Mouse (Mus musculus) heart, embryonic 10.5 days (tissue): ENCODE measurements around the gene Csnk1e. TPM values are rescaled to one million over a fixed set of nuclear protein-coding genes. Genes with fewer than 3 reads are reported as not detected.

Experiments used
- DNase-seq: peaks from one replicate; pipeline ENCODE4 v3.0.0-alpha.2; 2017; ENCODE audit warnings: low spot score
- H3K27ac ChIP-seq: fragments of 300-500 bp; sonication (generic); 2 replicates; pipeline ENCODE4 v1.5.1; 2016; ENCODE audit warnings: mild to moderate bottlenecking
- H3K27me3 ChIP-seq: fragments of 300-500 bp; sonication (generic); 2 replicates; pipeline ENCODE4 v1.6.1; 2016; ENCODE audit warnings: mild to moderate bottlenecking; ENCODE audit not compliant: poor library complexity, insufficient read depth, severe bottlenecking
- H3K36me3 ChIP-seq: fragments of 300-500 bp; sonication (generic); 2 replicates; pipeline ENCODE4 v1.6.1; 2016; ENCODE audit warnings: mild to moderate bottlenecking, moderate library complexity
- H3K4me1 ChIP-seq: fragments of 300-500 bp; sonication (generic); 2 replicates; pipeline ENCODE4 v1.6.1; 2016; ENCODE audit warnings: mild to moderate bottlenecking
- H3K4me3 ChIP-seq: fragments of 300-500 bp; sonication (generic); 2 replicates; pipeline ENCODE4 v1.5.1; 2016; ENCODE audit warnings: mild to moderate bottlenecking, moderate library complexity
- H3K9me3 ChIP-seq: fragments of 300-500 bp; sonication (generic); 2 replicates; pipeline ENCODE4 v1.6.1; 2016; ENCODE audit warnings: mild to moderate bottlenecking, moderate library complexity
- WGBS: fragments of 180-500 bp; shearing (Covaris S2); methylation state at CpG from one replicate; pipeline ENCODE4 v1.1.7; 2016; 5-methylcytosine and 5-hydroxymethylcytosine counted together
- polyA plus RNA-seq: library from polyadenylated mRNA; unstranded; fragments of >200 nt; fragmentation: Nextera tagmentation; extraction: Ambion mirVana; gene quantifications from 2 replicates; pipeline ENCODE4 v1.2.1, GENCODE M21; 2016

Gene Csnk1e
- polyA plus RNA-seq, 1 experiment from 2014 or later: 102 TPM

DNA sequence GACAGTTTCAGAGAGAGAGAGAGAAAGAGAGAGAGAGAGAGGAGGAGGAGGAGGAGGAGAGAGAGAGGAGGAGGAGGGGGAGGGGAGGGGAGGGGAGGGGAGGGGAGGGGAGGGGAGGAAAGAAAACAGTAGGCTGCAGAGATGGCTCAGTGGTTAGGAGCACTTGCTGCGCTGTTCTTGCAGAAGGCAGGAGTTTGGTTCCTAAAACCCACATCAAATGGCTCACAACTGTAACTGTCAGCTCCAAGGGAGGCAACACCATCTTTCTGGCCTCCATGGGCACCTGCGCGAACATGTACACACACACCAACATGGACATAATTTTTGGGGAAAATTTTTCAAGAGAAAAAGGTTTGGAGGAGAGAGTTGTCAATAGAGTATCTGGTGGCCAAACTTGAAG lies 42.2 kb downstream of the Csnk1e start:
- Histone ChIP-seq H3K9me3 (no peaks in the 10 kb centered on the region), H3K27me3 (no peaks in the 10 kb centered on the region), H3K4me1 (peaks cover 24% of the 10 kb centered on the region), H3K4me3 (no peak overlapping the region), H3K27ac (no peak overlapping the region), H3K36me3 (peaks cover 19% of the 10 kb centered on the region)
- DNase-seq: no peak
- WGBS: 95% methylated on average over 3 of the region's 3 CpGs

GRCm38 (mm10) chr15:79411363-79412065 lies 43.9 kb downstream of the Csnk1e start:
- Histone ChIP-seq H3K4me1 (peaks cover 27% of the 10 kb centered on the region), H3K36me3 (peaks cover 5% of the 10 kb centered on the region), H3K4me3 (no peak overlapping the region), H3K27ac (no peak overlapping the region), H3K9me3 (no peaks in the 10 kb centered on the region), H3K27me3 (no peaks in the 10 kb centered on the region)
- 65% methylated on average over 10 of the region's 10 CpGs for WGBS
- DNase-seq: no peak

DNA sequence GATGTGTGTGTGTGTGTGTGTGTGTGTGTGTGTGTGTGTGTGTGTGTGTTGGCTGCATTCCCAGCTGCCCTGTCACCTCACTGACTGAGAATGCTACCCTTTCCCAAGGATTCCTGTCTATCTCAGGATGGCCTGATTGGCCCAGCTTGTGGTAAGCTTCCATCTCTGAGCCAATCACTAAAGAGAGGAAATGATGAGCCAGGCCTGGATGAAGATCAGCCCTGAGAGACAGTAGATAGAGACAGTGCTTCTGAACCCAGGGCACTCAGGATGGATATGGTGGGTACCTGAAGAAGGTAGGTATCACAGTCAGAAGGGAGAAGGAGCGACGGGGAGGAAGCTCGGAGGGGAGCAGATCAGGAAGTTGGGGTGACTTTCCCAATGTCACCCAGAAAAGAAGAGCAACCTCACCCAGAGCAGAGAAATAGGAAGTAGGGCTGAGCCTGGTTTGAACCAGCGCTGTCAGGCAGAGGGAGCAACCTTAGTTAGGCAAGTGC lies 46.2 kb downstream of the Csnk1e start:
- Histone ChIP-seq H3K36me3 (no peaks in the 10 kb centered on the region), H3K4me3 (no peak overlapping the region), H3K27ac (peak overlapping the region; percentile 56; the same call in 1 of the 2 replicates), H3K9me3 (no peaks in the 10 kb centered on the region), H3K27me3 (0 out of 2 replicates have a peak, but pooled peaks cover 7% of the 10 kb centered on the region), H3K4me1 (peaks cover 25% of the 10 kb centered on the region)
- no peak for DNase-seq
- 86% methylated on average over 4 of the region's 4 CpGs for WGBS

GRCm38 (mm10) chr15:79406564-79406963 lies 48.8 kb downstream of the Csnk1e start:
- no peaks in the 10 kb centered on the region for H3K36me3 ChIP-seq
- 75% methylated on average over 4 of the region's 4 CpGs for WGBS
- peaks cover 39% of the 10 kb centered on the region for H3K4me1 ChIP-seq
- 0 out of 2 replicates have a peak overlapping the region, but pooled peaks have one; percentile 16 for H3K27ac ChIP-seq
- H3K9me3 ChIP-seq: no peaks in the 10 kb centered on the region
- 0 out of 2 replicates have a peak, but pooled peaks cover 8% of the 10 kb centered on the region for H3K27me3 ChIP-seq
- no peak for DNase-seq
- no peak overlapping the region for H3K4me3 ChIP-seq

- Histone ChIP-seq H3K36me3 (no peaks in the 10 kb centered on the region), H3K4me1 (peaks cover 60% of the 10 kb centered on the region), H3K27me3 (0 out of 2 replicates have a peak, but pooled peaks cover 8% of the 10 kb centered on the region), H3K9me3 (no peaks in the 10 kb centered on the region), H3K4me3 (no peak overlapping the region), H3K27ac (no peak overlapping the region)
- 73% methylated on average over 1 of the region's 1 CpGs for WGBS
- no peak for DNase-seq
These were observed 51.1 kb downstream of the Csnk1e start for GRCm38 (mm10) chr15:79404277-79404676.

GRCm38 (mm10) chr15:79403763-79404210 lies 51.6 kb downstream of the Csnk1e start:
- Histone ChIP-seq H3K4me1 (peaks cover 56% of the 10 kb centered on the region), H3K27me3 (0 out of 2 replicates have a peak, but pooled peaks cover 8% of the 10 kb centered on the region), H3K27ac (peak overlapping the region; percentile 93), H3K9me3 (no peaks in the 10 kb centered on the region), H3K4me3 (peak overlapping the region; percentile 96), H3K36me3 (no peaks in the 10 kb centered on the region)
- DNase-seq: no peak
- WGBS: 20% methylated on average over 9 of the region's 9 CpGs

DNA sequence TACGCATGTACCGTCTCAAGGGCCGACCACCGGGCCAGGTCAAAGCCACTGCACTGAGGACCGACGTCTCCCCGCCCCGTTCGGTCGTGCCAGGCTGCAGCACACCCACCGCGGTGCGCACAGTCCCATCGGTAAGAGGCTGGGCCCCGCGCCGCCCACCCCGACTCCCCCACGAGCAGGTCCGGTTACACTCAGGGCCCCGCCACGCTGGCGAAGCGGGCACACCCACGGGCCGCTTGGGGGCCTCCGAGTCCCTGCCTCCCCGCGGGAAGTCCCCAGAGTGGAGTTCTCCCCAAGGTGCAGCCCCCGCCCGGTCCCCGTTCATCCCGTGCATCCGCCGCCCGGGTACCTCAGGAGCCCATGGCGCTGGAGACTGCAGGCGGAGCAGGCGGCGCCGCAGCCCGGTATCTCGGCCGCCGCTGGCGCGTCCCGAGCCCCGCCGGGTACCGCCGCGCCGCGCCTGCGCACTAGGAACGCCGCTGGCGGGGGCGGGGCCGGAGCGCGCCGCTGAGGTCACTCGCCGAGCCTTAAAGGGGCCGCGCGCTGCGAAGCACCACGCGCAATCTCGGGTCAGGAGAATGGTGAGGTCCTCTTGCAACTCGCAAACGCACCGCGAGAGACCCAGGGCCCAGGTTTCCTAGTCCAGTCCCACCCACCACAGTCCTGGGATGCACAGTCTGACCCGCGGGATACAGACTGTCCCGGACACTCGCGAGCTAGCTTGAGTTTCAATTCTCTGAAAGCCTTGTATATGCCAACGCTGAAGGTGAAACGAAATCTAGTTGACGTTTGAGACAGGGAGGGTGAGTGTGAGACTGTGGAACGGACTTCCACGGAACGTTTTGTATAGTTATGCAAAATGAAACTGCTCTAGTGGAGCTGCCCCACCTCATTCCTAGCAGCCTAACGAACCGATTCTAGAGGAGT lies 52.3 kb downstream of the Csnk1e start, which contains the start of gene Tmem184b:
Tmem184b (minus strand) TSS at position 734 of the 927 bp plus-strand sequence.
- peak; percentile 91 for DNase-seq
- H3K36me3 ChIP-seq: peaks cover 5% of the 10 kb centered on the region
- under 1% methylated on average over 90 of the region's 90 CpGs for WGBS

GRCm38 (mm10) chr15:79402176-79402575 lies 53.2 kb downstream of the Csnk1e start:
- peaks cover 12% of the 10 kb centered on the region for H3K36me3 ChIP-seq
- 0 out of 2 replicates have a peak, but pooled peaks cover 8% of the 10 kb centered on the region for H3K27me3 ChIP-seq
- H3K27ac ChIP-seq: peak overlapping the region; percentile 93
- DNase-seq: no peak
- 17% methylated on average over 5 of the region's 5 CpGs for WGBS
- peaks cover 59% of the 10 kb centered on the region for H3K4me1 ChIP-seq
- H3K4me3 ChIP-seq: peak overlapping the region; percentile 96
- H3K9me3 ChIP-seq: no peaks in the 10 kb centered on the region

More for the DNA sequence above, 52.3 kb downstream of the Csnk1e start, which contains the start of gene Tmem184b:
- H3K4me1 ChIP-seq: peaks cover 52% of the 10 kb centered on the region
- peak within 1 kb of the TSS; percentile 96 for H3K4me3 ChIP-seq
- H3K27me3 ChIP-seq: 0 out of 2 replicates have a peak, but pooled peaks cover 8% of the 10 kb centered on the region
- H3K27ac ChIP-seq: peak within 1 kb of the TSS; percentile 93
- no peaks in the 10 kb centered on the region for H3K9me3 ChIP-seq

GRCm38 (mm10) chr15:79400975-79401365 lies 54.4 kb downstream of the Csnk1e start:
- Histone ChIP-seq H3K9me3 (no peaks in the 10 kb centered on the region), H3K4me3 (peak overlapping the region; percentile 96), H3K36me3 (peaks cover 21% of the 10 kb centered on the region), H3K27me3 (0 out of 2 replicates have a peak, but pooled peaks cover 8% of the 10 kb centered on the region), H3K4me1 (peaks cover 64% of the 10 kb centered on the region), H3K27ac (peak overlapping the region; percentile 75)
- no peak for DNase-seq
- WGBS: 54% methylated on average over 7 of the region's 7 CpGs

GRCm38 (mm10) chr15:79400134-79400974 lies 55.0 kb downstream of the Csnk1e start:
- Histone ChIP-seq H3K4me3 (peak overlapping the region; percentile 96; the same call in 1 of the 2 replicates), H3K4me1 (peaks cover 70% of the 10 kb centered on the region)
- DNase-seq: no peak

GRCm38 (mm10) chr15:79399231-79400052 lies 55.9 kb downstream of the Csnk1e start:
- no peaks in the 10 kb centered on the region for H3K9me3 ChIP-seq
- 80% methylated on average over 14 of the region's 14 CpGs for WGBS
- peaks cover 79% of the 10 kb centered on the region for H3K4me1 ChIP-seq
- H3K27me3 ChIP-seq: 0 out of 2 replicates have a peak, but pooled peaks cover 4% of the 10 kb centered on the region
- peak overlapping the region; percentile 75; the same call in 1 of the 2 replicates for H3K27ac ChIP-seq
- peaks cover 28% of the 10 kb centered on the region for H3K36me3 ChIP-seq
- no peak for DNase-seq
- no peak overlapping the region for H3K4me3 ChIP-seq

More at GRCm38 (mm10) chr15:79400134-79400974, 55.0 kb downstream of the Csnk1e start:
- WGBS: 55% methylated on average over 6 of the region's 6 CpGs
- 0 out of 2 replicates have a peak, but pooled peaks cover 5% of the 10 kb centered on the region for H3K27me3 ChIP-seq
- peak overlapping the region; percentile 75 for H3K27ac ChIP-seq
- no peaks in the 10 kb centered on the region for H3K9me3 ChIP-seq
- H3K36me3 ChIP-seq: peaks cover 27% of the 10 kb centered on the region
